Mouse (Mus musculus) heart, adult 2 months (tissue): ENCODE data around the gene Thbs2.

Source experiments
- CTCF ChIP-seq: fragments of 200-600 bp; IDR thresholded peaks from 2 replicates; pipeline ENCODE4 v1.8.1; 2022; ENCODE audit warnings: antibody characterized with exemption, mild to moderate bottlenecking, moderate library complexity
- POLR2A ChIP-seq: fragments of 200-500 bp; IDR thresholded peaks from 2 replicates; pipeline ENCODE4 v1.6.1; 2011; ENCODE audit warnings: mild to moderate bottlenecking, low read depth, low read length, control low read depth; ENCODE audit not compliant: insufficient read depth

- no peak for TF ChIP-seq CTCF
- no peak for TF ChIP-seq POLR2A
Observed at GRCm38 (mm10) chr17:14724786-14725185, 30.8 kb upstream of the Thbs2 start.
